Mouse (Mus musculus): ENCODE measurements around the gene Pde8b. TPM values are rescaled to one million over a fixed set of nuclear protein-coding genes. Genes with fewer than 3 reads are reported as not detected.

Gene Pde8b
- polyA plus RNA-seq, 1 experiment from 2014 or later, result 0.63 TPM

- Histone ChIP-seq H3K27me3 (ENCODE audit: insufficient read depth, low read length) (no peaks in the 10 kb centered on the region), H3K27ac (ENCODE audit: low read depth) (no peak overlapping the region), H3K4me3 (ENCODE audit: low read depth, low read length) (no peak overlapping the region), H3K9me3 (ENCODE audit: low read length) (no peaks in the 10 kb centered on the region), H3K4me2 (ENCODE audit: low read depth, low read length) (no peak overlapping the region), H3K36me3 (replicated peaks; ENCODE audit: insufficient read depth, low read length) (peaks cover 9% of the 10 kb centered on the region; the same call in 1 of the 2 replicates), H3K9ac (replicated peaks) (no peak overlapping the region), H3K4me1 (ENCODE audit: insufficient read depth) (no peaks in the 10 kb centered on the region)
- ATAC-seq (no peak), DNase-seq (no peak)
- TF ChIP-seq CTCF (IDR thresholded peaks at IDR 0.05; ENCODE audit: low read depth) (no peak), EP300 (IDR thresholded peaks at IDR 0.05; ENCODE audit: low read depth) (no peak)
- 43% methylated on average over 6 of the region's 6 CpGs for WGBS (ENCODE audit: insufficient replicate concordance)
These were observed 230.8 kb downstream of the Pde8b start for GRCm38 (mm10) chr13:95019345-95019744.

GRCm38 (mm10) chr13:95017916-95018315 is 232.2 kb downstream of the Pde8b start:
- peak; percentile 47 for DNase-seq

GRCm38 (mm10) chr13:95017278-95017677 is 232.9 kb downstream of the Pde8b start:
- ATAC-seq (no peak), DNase-seq (no peak)
- Histone ChIP-seq H3K4me1 (ENCODE audit: insufficient read depth) (no peaks in the 10 kb centered on the region), H3K9ac (replicated peaks) (no peak overlapping the region), H3K4me3 (ENCODE audit: low read depth, low read length) (no peak overlapping the region), H3K27ac (ENCODE audit: low read depth) (no peak overlapping the region), H3K36me3 (replicated peaks; ENCODE audit: insufficient read depth, low read length) (peaks cover 3% of the 10 kb centered on the region; the same call in 1 of the 2 replicates), H3K27me3 (ENCODE audit: insufficient read depth, low read length) (no peaks in the 10 kb centered on the region), H3K9me3 (ENCODE audit: low read length) (no peaks in the 10 kb centered on the region), H3K4me2 (ENCODE audit: low read depth, low read length) (no peak overlapping the region)
- WGBS (ENCODE audit: insufficient replicate concordance), result 90% methylated on average over 6 of the region's 6 CpGs
- no peak for TF ChIP-seq CTCF (IDR thresholded peaks at IDR 0.05; ENCODE audit: low read depth)
- TF ChIP-seq EP300 (IDR thresholded peaks at IDR 0.05; ENCODE audit: low read depth), result no peak

More at GRCm38 (mm10) chr13:95017916-95018315, 232.2 kb downstream of the Pde8b start:
- H3K9ac ChIP-seq (replicated peaks), result no peak overlapping the region
- H3K27me3 ChIP-seq (ENCODE audit: insufficient read depth, low read length), result no peaks in the 10 kb centered on the region
- peaks cover 9% of the 10 kb centered on the region; the same call in 1 of the 2 replicates for H3K36me3 ChIP-seq (replicated peaks; ENCODE audit: insufficient read depth, low read length)
- WGBS (ENCODE audit: insufficient replicate concordance), result 13% methylated on average over 9 of the region's 9 CpGs
- TF ChIP-seq CTCF (IDR thresholded peaks at IDR 0.05; ENCODE audit: low read depth) (peak; percentile 69), EP300 (IDR thresholded peaks at IDR 0.05; ENCODE audit: low read depth) (no peak)
- no peaks in the 10 kb centered on the region for H3K4me1 ChIP-seq (ENCODE audit: insufficient read depth)
- no peak for ATAC-seq
- no peak overlapping the region for H3K27ac ChIP-seq (ENCODE audit: low read depth)
- no peak overlapping the region for H3K4me3 ChIP-seq (ENCODE audit: low read depth, low read length)
- H3K4me2 ChIP-seq (ENCODE audit: low read depth, low read length), result no peak overlapping the region
- no peaks in the 10 kb centered on the region for H3K9me3 ChIP-seq (ENCODE audit: low read length)

GRCm38 (mm10) chr13:95011546-95012257 is 238.4 kb downstream of the Pde8b start:
- Histone ChIP-seq H3K27me3 (ENCODE audit: insufficient read depth, low read length) (no peaks in the 10 kb centered on the region), H3K4me2 (ENCODE audit: low read depth, low read length) (no peak overlapping the region), H3K36me3 (replicated peaks; ENCODE audit: insufficient read depth, low read length) (peaks cover 6% of the 10 kb centered on the region), H3K4me1 (ENCODE audit: insufficient read depth) (no peaks in the 10 kb centered on the region), H3K27ac (ENCODE audit: low read depth) (no peak overlapping the region), H3K9ac (replicated peaks) (no peak overlapping the region), H3K4me3 (ENCODE audit: low read depth, low read length) (no peak overlapping the region), H3K9me3 (ENCODE audit: low read length) (no peaks in the 10 kb centered on the region)
- ATAC-seq (no peak), DNase-seq (no peak)
- TF ChIP-seq CTCF (IDR thresholded peaks at IDR 0.05; ENCODE audit: low read depth) (no peak), EP300 (IDR thresholded peaks at IDR 0.05; ENCODE audit: low read depth) (no peak)
- WGBS (ENCODE audit: insufficient replicate concordance), result 84% methylated on average over 7 of the region's 7 CpGs

GRCm38 (mm10) chr13:95009261-95009660 is 240.9 kb downstream of the Pde8b start:
- no peaks in the 10 kb centered on the region for H3K9me3 ChIP-seq (ENCODE audit: low read length)
- ATAC-seq, result no peak
- H3K4me2 ChIP-seq (ENCODE audit: low read depth, low read length), result no peak overlapping the region
- WGBS (ENCODE audit: insufficient replicate concordance), result 80% methylated on average over 7 of the region's 7 CpGs
- no peaks in the 10 kb centered on the region for H3K4me1 ChIP-seq (ENCODE audit: insufficient read depth)
- H3K27ac ChIP-seq (ENCODE audit: low read depth), result no peak overlapping the region
- no peaks in the 10 kb centered on the region for H3K27me3 ChIP-seq (ENCODE audit: insufficient read depth, low read length)
- no peak for TF ChIP-seq CTCF (IDR thresholded peaks at IDR 0.05; ENCODE audit: low read depth)
- no peak for TF ChIP-seq EP300 (IDR thresholded peaks at IDR 0.05; ENCODE audit: low read depth)
- H3K36me3 ChIP-seq (replicated peaks; ENCODE audit: insufficient read depth, low read length), result peaks cover 6% of the 10 kb centered on the region
- DNase-seq, result no peak
- H3K4me3 ChIP-seq (ENCODE audit: low read depth, low read length), result no peak overlapping the region
- H3K9ac ChIP-seq (replicated peaks), result no peak overlapping the region

- Histone ChIP-seq H3K27ac (ENCODE audit: low read depth) (no peak overlapping the region), H3K4me3 (ENCODE audit: low read depth, low read length) (no peak overlapping the region), H3K9ac (replicated peaks) (no peak overlapping the region), H3K9me3 (ENCODE audit: low read length) (no peaks in the 10 kb centered on the region), H3K4me1 (ENCODE audit: insufficient read depth) (no peaks in the 10 kb centered on the region), H3K36me3 (replicated peaks; ENCODE audit: insufficient read depth, low read length) (peaks cover 6% of the 10 kb centered on the region), H3K27me3 (ENCODE audit: insufficient read depth, low read length) (no peaks in the 10 kb centered on the region), H3K4me2 (ENCODE audit: low read depth, low read length) (no peak overlapping the region)
- WGBS (ENCODE audit: insufficient replicate concordance), result 54% methylated on average over 8 of the region's 8 CpGs
- ATAC-seq (no peak), DNase-seq (no peak)
- no peak for TF ChIP-seq EP300 (IDR thresholded peaks at IDR 0.05; ENCODE audit: low read depth)
- TF ChIP-seq CTCF (IDR thresholded peaks at IDR 0.05; ENCODE audit: low read depth), result no peak
These were observed 242.9 kb downstream of the Pde8b start for GRCm38 (mm10) chr13:95007281-95007680.
